Mouse (Mus musculus) testis, adult 2 months (tissue): ENCODE measurements around the gene Kiss1. TPM values are rescaled to one million over a fixed set of nuclear protein-coding genes. Genes with fewer than 3 reads are reported as not detected.

Experiments used
- H3K27ac ChIP-seq: fragments of 200-500 bp; 2 replicates; pipeline ENCODE4 v1.5.1; 2012; ENCODE audit warnings: low read depth, low read length; ENCODE audit not compliant: control insufficient read depth, insufficient read depth
- H3K27me3 ChIP-seq: fragments of 200-500 bp; 2 replicates; pipeline ENCODE4 v1.6.1; 2012; ENCODE audit warnings: mild to moderate bottlenecking, low read length, moderate library complexity; ENCODE audit not compliant: control insufficient read depth, insufficient read depth
- H3K36me3 ChIP-seq: fragments of 200-500 bp; 2 replicates; pipeline ENCODE4 v1.6.1; 2012; ENCODE audit warnings: mild to moderate bottlenecking, low read length; ENCODE audit not compliant: control insufficient read depth, insufficient read depth
- H3K4me1 ChIP-seq: fragments of 200-500 bp; 2 replicates; pipeline ENCODE4 v1.6.1; 2012; ENCODE audit warnings: low read length; ENCODE audit not compliant: control insufficient read depth, insufficient read depth
- H3K4me3 ChIP-seq: fragments of 200-500 bp; 2 replicates; pipeline ENCODE4 v1.5.1; 2012; ENCODE audit warnings: low read depth, mild to moderate bottlenecking, low read length, moderate library complexity, mixed read lengths; ENCODE audit not compliant: control insufficient read depth
- CTCF ChIP-seq: fragments of 200-500 bp; IDR thresholded peaks from 2 replicates; pipeline ENCODE4 v1.5.1; 2012; ENCODE audit warnings: low read depth, mild to moderate bottlenecking, inconsistent platforms, low read length, moderate library complexity; ENCODE audit not compliant: control insufficient read depth, insufficient read depth, insufficient replicate concordance
- POLR2A ChIP-seq: fragments of 200-500 bp; IDR thresholded peaks from 2 replicates; pipeline ENCODE4 v1.6.1; 2012; ENCODE audit warnings: low read depth, mild to moderate bottlenecking, inconsistent platforms, low read length, moderate library complexity; ENCODE audit not compliant: control insufficient read depth
- polyA plus RNA-seq: library from polyadenylated mRNA; depleted of rRNA; stranded (reverse); fragments of >200 nt; gene quantifications from 2 replicates; pipeline ENCODE4 v1.2.3, GENCODE M21; 2012

The Kiss1 gene
- polyA plus RNA-seq, 1 experiment = 0.44 TPM

DNA sequence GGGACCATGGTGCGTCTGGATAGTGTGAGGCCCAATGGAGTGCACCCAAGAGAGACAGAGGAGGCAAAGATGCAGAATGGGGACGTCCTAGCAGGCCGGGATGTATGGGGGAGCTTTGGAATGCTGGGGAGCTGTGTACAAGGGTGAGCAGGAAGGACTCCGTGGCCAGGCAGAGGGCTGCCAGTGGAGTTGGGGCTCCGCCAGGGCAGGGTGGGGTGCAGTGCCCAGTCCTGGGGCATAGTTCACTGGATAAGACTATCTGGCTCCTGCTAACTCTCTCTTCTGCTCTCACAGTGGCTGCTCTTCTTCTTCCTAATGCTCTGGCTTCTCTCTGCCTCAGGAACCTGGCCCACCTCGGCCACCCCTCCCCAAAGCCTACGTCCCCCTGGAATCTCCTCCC lies 35.8 kb upstream of the Kiss1 start:
- no peak overlapping the region for H3K27ac ChIP-seq
- no peaks in the 10 kb centered on the region for H3K36me3 ChIP-seq
- TF ChIP-seq POLR2A (no peak), CTCF (no peak)
- no peaks in the 10 kb centered on the region for H3K4me1 ChIP-seq
- H3K27me3 ChIP-seq = no peaks in the 10 kb centered on the region
- no peak overlapping the region for H3K4me3 ChIP-seq

DNA sequence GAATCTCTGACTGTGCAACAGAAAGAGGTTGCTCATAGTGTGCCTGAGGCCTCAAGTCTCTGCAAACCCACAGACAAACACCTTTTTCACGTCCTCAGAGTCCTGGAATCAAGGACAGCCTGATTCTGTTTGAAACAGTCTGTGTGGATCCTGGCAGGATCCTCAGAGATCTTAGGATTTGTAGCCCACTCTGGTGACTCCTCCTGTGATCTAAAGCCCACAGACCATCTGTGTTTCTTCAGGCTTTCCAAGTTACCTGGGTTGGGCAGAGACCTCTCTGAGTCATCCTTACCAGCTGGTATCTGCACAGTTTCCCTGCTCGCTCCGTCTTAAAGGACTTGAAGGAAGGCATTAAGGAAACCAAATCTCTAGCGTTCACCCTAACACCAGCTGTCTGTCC lies 34.6 kb upstream of the Kiss1 start:
- no peaks in the 10 kb centered on the region for H3K4me1 ChIP-seq
- TF ChIP-seq POLR2A = no peak
- no peak for TF ChIP-seq CTCF
- no peaks in the 10 kb centered on the region for H3K36me3 ChIP-seq
- no peaks in the 10 kb centered on the region for H3K27me3 ChIP-seq
- H3K4me3 ChIP-seq = no peak overlapping the region
- H3K27ac ChIP-seq = no peak overlapping the region

DNA sequence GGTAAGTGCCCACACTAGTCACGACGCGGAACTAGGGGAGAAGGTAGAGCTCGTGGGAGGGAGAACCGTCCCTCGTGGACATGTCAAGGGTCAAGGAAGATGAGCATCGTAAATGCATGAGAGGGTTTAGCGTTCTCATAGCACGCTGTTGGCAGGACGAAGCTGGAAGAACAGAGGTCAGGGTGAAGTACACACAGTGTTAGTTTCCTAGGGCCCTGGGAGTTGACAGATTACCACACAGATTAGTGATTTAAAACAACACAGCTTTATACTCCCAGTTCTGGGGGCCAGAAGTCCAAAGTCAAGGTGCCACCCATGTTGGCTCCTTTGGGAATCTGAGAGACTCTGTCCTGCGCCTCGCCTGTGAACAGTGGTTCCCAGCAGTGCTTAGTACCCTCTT lies 33.8 kb upstream of the Kiss1 start:
- Histone ChIP-seq H3K36me3 (no peaks in the 10 kb centered on the region), H3K4me1 (no peaks in the 10 kb centered on the region), H3K27me3 (no peaks in the 10 kb centered on the region), H3K27ac (no peak overlapping the region), H3K4me3 (no peak overlapping the region)
- no peak for TF ChIP-seq POLR2A
- TF ChIP-seq CTCF = no peak

DNA sequence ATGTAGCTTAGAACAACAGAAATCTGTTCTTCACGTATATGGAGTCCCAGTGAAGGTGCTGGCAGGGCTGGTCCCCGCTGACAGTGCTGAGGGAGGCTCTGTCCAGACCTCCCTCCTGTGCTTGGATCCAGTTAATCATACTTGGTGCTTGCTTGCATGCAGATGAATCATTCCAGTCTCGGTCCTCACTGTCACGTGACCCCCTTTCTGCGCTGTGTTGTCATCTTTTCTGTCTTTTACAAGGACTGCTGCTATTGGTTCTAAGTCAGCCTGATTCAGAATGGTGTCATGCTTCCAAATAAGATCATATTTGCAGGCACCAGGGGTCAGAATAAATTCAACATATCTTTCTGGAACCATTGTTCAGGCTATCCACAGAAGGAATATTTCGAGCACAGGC lies 29.8 kb upstream of the Kiss1 start:
- Histone ChIP-seq H3K4me1 (no peaks in the 10 kb centered on the region), H3K4me3 (no peak overlapping the region), H3K36me3 (no peaks in the 10 kb centered on the region), H3K27me3 (no peaks in the 10 kb centered on the region), H3K27ac (no peak overlapping the region)
- no peak for TF ChIP-seq POLR2A
- no peak for TF ChIP-seq CTCF

DNA sequence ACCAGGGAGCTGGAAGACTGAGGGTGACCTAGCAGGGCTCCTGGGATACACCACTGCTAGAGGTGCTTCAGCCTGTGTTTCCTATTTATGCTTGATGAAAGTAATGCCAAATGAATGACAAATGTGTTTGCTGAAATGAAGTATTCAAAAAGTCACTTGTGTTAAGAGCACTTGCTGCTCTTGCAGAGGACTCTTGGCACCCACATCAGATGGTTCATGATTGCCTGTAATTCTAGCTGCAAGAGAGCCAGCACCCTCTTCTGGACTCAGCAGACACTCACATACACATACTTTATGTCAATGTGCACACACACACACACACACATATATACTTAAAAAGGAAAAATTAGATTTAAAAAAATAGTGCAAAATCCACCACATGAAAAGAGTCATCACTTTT lies 29.1 kb upstream of the Kiss1 start:
- TF ChIP-seq CTCF = no peak
- no peak for TF ChIP-seq POLR2A
- H3K36me3 ChIP-seq = no peaks in the 10 kb centered on the region

DNA sequence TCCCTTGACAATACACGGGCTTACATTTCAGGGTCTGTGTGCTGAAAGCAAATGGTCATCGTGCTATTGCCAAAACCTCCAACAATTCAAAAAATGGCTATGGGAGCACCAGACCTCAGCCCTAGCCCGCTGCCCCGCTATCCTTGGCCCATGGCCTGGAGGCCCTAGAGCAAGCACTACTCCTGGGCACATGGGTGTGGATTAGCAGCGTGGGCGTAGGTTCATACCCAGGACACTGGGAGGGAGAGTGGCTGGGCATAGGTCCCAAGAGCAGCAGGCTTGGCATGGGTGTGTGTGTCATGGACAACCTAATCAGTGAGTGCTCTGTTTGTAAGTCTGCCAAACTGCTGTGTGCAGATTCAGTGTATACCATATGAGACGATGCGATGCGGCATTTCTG lies 25.3 kb upstream of the Kiss1 start:
- TF ChIP-seq CTCF (no peak), POLR2A (no peak)
- H3K4me3 ChIP-seq = no peak overlapping the region
- H3K27ac ChIP-seq = no peak overlapping the region
- H3K4me1 ChIP-seq = no peaks in the 10 kb centered on the region
- H3K27me3 ChIP-seq = no peaks in the 10 kb centered on the region
- no peaks in the 10 kb centered on the region for H3K36me3 ChIP-seq

More for the DNA sequence above, 29.1 kb upstream of the Kiss1 start:
- no peak overlapping the region for H3K27ac ChIP-seq
- H3K4me3 ChIP-seq = no peak overlapping the region
- no peaks in the 10 kb centered on the region for H3K4me1 ChIP-seq
- H3K27me3 ChIP-seq = no peaks in the 10 kb centered on the region

DNA sequence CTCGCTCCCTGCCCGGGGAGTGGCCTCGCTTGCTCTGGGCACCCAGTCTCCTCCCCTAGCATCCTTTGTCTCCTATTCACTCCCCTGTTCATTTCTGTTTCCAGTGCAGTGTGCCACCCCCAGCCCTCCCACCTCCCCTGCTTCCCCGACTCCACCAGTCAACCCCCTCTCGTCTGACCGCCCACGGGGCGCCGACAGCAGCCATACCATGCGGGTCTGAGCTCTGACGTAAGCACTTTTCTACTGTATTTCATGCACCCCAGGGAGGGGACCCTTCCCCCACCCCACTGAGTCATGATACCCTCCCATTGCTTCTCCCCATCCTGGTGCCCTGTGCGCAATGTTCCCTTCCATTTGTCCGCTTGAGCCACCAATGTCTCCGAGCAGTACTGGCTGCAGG lies 22.9 kb upstream of the Kiss1 start:
- Histone ChIP-seq H3K27me3 (no peaks in the 10 kb centered on the region), H3K36me3 (no peaks in the 10 kb centered on the region), H3K4me3 (no peak overlapping the region), H3K27ac (no peak overlapping the region), H3K4me1 (no peaks in the 10 kb centered on the region)
- no peak for TF ChIP-seq POLR2A
- TF ChIP-seq CTCF = no peak

DNA sequence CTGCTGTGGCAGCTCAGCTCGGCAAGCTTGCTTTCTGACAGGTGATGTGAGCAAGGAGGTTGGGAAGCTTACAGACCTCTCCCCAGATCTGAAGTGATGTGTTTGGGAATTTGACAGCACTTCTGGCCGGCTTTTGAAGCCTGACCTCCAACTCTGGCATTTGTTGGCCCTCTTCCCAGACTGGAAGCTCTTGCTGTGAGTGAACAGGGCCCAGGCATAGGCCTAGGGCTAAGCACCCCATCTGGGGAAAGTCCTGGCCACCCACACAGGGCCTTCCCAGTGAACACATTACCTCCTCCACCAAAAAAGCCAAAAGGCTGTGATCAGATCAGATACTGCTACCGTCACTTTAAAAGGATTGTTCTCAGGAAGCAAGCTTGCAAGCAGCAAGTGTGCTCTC lies 19.1 kb upstream of the Kiss1 start:
- Histone ChIP-seq H3K36me3 (no peaks in the 10 kb centered on the region), H3K4me1 (no peaks in the 10 kb centered on the region; the same call in 1 of the 2 replicates), H3K4me3 (no peak overlapping the region), H3K27ac (no peak overlapping the region), H3K27me3 (no peaks in the 10 kb centered on the region)
- TF ChIP-seq CTCF (no peak), POLR2A (no peak)
